Mouse (Mus musculus) gastrocnemius, postnatal 14 days (tissue): Measurements from ENCODE around the gene Nxpe4. TPM values are rescaled to one million over a fixed set of nuclear protein-coding genes. Genes with fewer than 3 reads are reported as not detected.
"Not testable (repeated sequence)": the region's sequence is repeated elsewhere in the genome, so short reads cannot be mapped to it uniquely, and the experiment has no call there.

ENCODE experiments used
- DNase-seq: peaks from one replicate; pipeline ENCODE4 v3.0.0; 2021; ENCODE audit warnings: mixed read lengths
- intact Hi-C: fragments of 180-260 bp; cut with DNase I; formaldehyde crosslinking; loops from one replicate; pipeline ENCODE4 v1.15.1; 2025; ENCODE audit warnings: low total_unique reads
- total RNA-seq, 2 experiments: library from RNA; stranded (reverse); gene quantifications; 2 replicates each; pipeline ENCODE4 v1.2.3; 2021

The Nxpe4 gene
- total RNA-seq, 2 experiments from 2014 or later = 6.2 to 6.4 TPM

DNA sequence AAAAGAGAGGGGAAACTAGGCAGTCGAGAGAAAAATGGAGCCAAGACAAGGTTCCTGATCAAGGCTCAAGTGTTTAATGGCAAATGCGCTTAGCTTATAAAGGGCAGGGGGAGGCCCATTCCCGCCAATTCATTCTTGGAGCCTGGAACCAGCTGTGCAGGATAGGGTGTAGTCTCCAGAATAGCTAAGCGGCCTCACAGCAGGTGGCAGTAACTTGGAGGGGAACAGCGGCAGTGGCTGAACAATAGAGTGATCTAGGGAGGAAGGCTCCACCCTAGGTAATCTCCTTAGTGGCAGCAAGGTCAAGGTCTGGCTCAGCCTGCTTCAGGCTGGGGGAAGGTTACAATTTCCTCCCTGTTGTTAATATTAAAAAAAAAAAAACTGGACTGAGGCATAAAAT lies 141.7 kb downstream of the Nxpe4 start:
- intact Hi-C loops = not testable (repeated sequence)
- peak; percentile 6 for DNase-seq

DNA sequence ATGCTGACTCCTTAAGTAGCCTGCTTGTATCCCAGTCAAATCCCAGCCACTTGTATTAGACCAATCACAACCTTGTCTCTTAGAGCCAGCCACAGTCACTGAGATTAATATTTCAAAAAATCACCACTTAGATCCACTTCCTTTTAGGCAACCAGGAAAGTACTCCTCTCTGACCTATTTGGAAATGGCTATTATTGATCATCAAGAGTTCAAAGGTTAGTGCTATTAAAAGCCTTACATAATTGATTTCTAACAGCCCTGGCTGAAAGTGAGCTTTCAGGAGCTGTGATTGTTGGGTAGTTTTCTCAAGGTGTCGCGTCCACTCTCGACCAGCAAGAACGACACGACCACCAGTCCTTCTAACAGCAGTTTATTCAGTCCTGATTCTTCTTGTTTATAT lies 149.4 kb downstream of the Nxpe4 start:
- no peak for DNase-seq
- intact Hi-C loops = no loop called here

DNA sequence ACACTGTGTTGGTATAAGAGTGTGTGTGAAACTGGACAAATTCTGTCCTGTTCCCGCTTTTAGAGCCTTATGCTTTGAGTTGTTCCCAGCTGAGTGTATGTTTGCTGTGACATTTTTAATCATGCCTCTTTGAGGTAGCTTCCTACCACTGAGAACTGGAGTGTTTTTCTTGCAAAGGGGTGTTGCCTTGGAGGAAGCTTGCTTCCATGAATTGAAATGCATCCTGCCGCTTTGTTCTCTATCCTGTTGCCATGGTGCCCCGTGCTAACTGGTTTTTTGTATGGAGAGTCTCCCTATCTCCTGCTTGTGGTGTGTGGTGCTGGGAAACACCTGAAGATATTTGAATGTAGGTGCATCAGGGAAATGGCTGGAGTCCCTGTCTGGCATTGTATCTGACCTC lies 152.4 kb downstream of the Nxpe4 start:
- peak; percentile 9 for DNase-seq
- intact Hi-C loops = no loop called here

DNA sequence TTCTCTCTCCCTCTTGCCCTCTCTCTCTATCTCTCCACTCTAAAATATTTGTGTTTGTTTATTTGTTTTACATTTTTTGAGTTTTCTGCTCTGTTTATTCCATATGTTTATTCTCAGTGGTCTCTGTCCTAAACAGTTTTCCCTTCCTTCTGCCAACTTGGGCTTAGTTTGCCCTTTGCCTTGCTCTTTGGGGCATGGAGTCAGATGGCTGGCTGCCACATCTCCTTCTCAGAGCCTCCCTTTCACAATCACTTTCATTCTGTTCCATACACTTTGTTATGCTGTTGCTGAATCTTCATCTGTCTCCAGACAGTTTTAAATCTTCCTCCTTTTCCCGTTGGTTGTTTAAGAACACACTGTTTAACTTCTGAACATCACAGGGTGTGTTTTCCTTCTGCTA lies 154.0 kb downstream of the Nxpe4 start:
- DNase-seq = no peak
- intact Hi-C loops = no loop called here

DNA sequence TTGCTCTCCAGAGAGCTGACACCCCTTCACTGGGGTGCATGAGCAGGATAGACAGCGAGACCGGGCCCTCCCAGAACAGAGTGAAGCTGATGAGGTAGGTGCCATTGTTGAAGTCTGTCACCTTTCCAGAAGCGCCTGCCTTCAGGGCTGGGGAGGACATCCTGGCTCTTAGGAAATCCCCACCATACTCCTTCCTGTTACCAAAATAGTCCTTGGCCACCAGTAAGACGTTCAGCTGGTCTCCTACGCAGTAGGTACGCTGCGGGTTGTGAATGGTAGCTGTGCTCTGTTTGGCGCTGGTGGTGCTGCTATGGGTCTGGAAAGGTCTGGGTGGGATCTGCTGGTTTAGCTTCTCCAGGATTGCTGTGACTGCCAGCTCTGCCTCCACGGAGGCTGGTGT lies 164.5 kb downstream of the Nxpe4 start:
- intact Hi-C loops = no loop called here

DNA sequence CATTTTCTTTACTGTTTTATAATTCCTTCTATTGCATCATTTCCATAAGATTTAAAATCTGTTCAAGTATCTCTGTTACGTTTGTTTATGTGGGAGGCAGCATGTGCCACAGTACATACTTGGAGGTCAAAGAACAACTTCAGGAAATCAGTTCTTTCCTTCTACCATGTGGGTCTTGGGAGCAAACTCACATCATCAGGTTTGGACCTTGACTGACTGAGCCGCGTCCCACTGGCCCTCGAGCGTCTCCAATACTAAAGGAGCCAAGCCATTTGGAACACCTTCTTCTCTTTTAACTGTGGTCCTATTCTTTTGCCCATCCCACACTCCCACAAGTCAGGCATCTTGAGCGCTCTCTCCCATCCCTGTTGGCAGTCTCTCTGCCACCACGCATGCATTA lies 167.8 kb downstream of the Nxpe4 start:
- no peak for DNase-seq
- intact Hi-C loops = no loop called here

More for the DNA sequence above, 164.5 kb downstream of the Nxpe4 start:
- no peak for DNase-seq

DNA sequence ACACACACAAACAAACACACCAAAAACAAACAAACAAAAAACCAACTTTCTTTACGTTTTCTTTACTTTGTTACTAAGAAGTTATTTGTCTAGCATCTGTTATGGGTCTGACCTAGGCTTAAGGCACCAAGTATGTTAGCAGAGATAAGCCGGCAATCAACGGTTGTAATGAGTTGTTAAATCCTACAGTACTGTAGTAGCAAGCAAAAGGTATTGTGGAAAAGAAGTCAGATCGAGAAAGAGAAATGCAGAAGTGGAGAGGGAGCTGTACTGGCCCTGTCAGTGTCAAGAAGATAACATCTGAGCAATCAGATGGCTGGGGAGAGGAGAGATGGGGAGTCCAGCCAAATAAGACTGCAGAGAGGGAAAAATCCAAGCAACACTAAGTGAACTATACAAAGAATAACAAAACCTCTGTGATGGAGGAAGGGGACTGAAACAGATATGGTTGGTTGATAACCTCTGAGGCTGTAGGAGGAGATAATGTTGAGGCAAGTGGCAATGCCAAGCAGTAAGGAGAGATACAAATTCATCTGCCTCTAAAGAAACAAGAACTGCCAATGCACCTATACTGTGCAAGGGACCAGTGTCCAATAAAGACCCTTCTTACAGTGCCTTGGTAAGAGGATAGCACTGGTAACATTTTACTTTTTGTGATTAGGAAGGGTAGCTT lies 177.1 kb downstream of the Nxpe4 start:
- intact Hi-C loops = no loop called here
- no peak for DNase-seq

DNA sequence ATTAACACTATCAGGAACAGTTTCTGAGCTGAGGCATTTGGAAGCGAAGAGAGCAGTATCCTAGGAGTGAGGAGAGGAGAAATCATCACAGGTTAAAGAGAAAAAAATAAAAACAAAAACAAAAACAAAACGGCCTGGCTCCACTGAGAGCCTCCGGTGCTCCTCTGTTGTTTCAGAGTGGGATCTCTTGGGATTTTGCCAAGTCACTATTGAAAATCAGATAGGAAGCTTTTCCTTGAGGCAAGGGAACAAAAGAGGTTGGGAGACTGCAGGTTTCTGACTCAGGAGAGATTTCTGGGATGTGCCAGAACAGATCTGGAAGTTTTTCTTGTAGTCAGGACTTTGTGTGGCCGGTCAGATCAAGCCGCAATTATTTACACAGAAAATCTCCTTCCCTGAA lies 177.7 kb downstream of the Nxpe4 start:
- intact Hi-C loops = no loop called here
- no peak for DNase-seq

DNA sequence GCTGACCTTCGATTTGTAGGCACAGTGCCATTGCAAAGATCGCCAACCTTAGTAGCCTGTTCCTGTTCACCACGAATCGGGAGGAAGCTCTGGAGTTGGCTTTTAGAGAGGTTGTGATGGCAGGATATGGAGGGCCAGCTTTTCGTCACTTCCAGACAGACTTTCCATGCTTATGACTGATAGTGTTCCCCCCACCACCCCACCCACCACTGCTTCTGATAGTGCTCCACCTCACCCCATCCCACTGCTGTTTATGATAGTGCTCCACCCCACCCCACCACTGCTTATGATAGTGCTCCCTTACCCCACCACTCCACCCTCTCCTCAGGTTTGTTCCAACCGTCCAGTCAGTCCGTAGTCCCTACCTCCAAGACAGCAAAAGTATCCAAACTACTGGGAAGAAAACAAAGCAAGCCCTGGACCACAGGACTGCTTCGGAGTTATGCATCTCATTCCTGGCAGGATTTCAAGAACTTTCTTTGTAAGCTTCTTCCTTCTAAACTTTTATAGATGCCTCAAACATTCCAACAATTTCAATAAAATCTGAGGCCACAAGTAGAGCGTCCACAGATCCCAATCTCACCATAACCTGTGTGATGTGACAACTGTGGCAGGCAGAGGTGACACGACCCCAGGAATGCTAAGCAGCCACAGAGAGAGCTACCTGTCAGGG lies 179.0 kb downstream of the Nxpe4 start:
- intact Hi-C loops = no loop called here

DNA sequence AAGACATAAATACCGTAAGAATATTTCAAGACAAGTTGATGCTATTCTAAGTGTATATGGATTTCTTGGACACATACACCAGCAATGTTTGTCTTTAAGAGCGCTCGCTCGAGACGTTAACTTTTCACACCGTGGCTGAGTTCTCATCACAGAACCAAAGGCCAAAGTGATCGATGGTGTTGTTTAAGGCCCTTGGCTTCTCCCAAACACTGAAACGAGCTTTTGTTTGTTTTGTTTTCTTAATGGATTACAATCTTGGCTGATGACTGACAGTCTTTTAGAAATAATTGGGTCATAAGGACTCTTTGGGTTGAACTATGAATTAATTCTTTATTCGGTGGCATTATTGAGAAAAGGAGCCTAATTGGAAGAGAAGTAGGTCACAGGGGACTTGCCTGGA lies 183.6 kb downstream of the Nxpe4 start:
- DNase-seq = no peak

More for the DNA sequence above, 179.0 kb downstream of the Nxpe4 start:
- DNase-seq = no peak

DNA sequence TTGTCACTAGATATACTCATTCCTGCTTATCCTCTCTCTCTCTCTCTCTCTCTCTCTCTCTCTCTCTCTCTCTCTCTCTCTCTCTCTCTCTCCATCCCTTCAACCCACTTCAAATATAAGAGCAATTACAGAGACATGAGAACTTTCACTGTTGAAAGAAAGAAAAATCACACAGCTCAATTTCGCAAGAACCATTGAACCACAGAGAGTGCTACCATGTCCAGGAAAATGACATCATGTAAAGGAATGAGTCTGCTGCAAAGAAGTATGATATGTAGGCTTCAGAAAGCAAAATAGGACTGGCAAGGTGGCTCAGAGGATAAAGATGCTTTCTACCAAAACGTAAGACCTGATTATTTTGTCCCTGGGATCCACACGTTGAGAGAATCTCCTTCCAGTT lies 184.0 kb downstream of the Nxpe4 start:
- DNase-seq = no peak
- intact Hi-C loops = no loop called here

More for the DNA sequence above, 183.6 kb downstream of the Nxpe4 start:
- intact Hi-C loops = no loop called here

DNA sequence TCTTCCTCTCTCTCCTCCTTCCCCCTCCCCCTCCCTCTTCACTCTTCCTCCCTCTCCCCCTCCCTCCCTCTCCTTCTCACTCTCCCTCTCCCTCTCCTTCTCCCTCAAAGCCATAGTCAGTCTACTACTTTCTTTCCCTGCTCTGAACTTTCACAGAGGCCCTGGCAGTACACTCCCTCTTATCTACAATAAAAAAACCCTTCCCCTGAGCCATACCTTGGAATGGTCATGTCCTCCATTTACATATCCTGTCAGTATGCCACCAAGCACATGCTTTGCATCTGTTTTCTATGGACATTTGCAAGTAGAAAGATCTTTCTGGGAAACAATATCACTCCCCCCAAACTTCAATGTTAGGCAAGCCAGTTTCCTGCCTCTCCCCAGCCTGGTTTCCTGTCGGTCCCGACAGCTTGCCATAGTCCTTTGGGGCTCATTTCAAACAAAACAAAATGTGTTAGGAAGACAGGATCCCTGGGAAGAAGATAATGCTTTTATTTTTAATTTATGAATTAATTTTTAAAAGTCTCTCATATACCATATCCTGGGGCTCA lies 191.4 kb downstream of the Nxpe4 start, which contains the start of gene Nxpe2:
TSS of gene Nxpe2 (minus strand) at position 307 of the 551 bp plus-strand sequence.
- intact Hi-C loops = no loop called here
- peak; percentile 9 for DNase-seq

DNA sequence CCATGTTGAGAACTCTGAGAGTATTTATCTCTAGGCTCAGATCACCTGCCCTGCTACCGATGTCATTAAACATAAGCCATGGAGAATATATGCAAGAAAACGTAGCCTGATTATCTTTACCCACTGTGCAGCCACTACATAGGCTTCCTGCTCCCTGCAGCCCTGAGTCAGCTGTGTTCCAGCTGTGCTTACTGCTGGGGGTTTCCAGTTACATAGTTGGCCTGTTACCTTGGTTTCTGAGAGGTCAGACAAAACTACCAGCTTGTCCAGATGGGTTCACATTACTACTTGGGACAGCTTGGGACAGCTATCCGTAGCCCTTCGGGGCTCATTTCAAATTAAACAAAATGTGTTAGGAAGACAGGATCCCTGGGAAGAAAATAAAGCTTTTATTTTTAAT lies 192.3 kb downstream of the Nxpe4 start:
- DNase-seq = peak; percentile 9

DNA sequence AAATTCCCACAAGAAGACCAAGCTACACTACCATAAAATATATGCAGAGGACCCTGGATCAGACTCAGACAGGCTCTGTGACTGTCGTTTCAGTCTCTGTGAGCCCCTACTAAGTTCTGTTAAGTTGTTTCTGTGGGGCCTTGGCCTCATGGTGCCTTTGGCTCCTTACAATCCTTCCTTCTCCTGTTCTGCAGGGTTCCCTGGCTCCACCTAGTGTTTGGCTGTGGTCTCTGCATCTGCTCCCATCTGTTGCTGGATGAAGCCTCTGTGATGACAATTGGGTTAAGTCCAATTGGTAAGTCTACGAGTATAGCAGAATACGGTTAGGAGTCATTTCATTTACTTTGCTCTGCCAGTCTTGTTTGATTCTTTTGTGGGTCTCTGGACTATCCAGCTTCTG lies 193.0 kb downstream of the Nxpe4 start:
- DNase-seq = peak; percentile 77
- intact Hi-C loops = loop anchor here (2.0 kb wide), 1 partner anchor 88 kb away; no protein-coding TSS in a partner anchor

More for the DNA sequence above, 192.3 kb downstream of the Nxpe4 start:
- intact Hi-C loops = loop anchor here (2.0 kb wide), 1 partner anchor 87 kb away; no protein-coding TSS in a partner anchor

DNA sequence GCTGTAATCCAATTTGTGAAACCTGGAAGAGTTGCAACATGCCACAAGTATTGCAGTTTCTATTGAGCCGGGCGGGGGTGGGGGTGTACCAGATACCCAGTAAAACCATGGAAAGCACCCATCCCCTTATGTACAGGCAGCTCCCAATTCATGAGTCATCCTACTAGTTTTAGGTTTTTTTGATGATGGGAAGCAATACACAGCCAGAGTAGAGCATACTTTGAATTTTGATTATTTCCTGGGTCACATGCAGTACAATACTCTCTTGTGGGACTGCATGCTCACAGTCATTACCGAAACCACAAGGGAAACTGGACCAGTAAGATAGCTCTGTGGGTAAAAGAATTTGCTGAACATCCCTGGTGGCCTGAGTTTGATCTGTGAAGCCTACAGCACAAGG lies 195.3 kb downstream of the Nxpe4 start:
- intact Hi-C loops = no loop called here
- no peak for DNase-seq

DNA sequence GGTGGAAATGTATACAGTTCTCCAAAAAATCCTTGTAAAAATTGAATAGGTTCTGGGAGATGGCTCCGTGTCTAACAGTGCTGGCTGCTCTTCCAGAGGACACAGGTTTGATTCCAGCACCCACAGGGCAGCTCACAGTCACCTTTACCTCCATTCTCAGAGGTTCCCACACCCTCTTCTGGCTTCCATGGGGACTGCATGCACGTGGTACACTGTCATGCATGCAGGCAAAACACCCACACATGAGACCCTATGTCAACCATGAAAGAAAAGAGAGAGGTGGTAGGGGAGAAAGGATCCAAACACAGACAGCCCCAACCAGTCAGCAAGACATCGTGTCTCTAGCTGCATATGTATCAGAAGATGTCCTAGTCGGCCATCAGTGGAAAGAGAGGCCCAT lies 199.0 kb downstream of the Nxpe4 start:
- DNase-seq = no peak
- intact Hi-C loops = no loop called here

DNA sequence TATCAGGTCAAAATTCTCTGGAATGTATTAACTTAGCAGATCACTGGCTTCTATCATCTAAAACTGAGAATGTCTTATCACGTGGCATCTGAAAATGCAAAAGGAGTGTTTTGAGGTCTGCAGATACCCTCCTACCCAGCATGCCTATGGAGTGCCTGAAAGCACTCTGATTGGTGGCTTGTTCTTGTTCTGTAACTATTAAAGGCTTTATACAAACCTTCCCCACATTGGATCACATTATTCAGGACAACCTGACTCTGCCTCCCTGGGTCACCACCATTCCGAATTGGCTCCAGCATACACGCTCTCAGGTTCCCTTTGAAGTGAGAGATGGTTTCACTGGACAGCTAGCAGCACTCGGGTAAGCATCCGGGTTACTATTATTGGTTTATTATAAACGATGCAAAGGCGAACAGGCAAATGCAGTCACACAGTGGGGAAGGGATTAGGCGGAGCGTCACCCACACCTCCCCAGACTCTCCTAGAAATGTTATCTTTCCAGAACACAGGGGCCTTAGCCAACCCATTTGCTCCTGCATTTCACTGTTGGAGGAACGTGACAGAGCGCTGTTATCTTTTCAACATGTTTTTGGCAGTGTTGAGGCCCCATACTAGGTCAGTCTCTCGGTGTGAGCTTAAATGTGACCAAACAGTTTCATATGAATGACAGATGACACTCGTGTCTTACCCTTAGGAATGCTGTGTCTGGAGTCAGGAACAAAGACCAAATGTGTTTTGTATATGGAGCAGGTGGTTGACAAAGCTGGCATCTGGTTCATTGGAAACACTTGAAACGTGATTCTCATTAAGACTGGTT lies 200.2 kb downstream of the Nxpe4 start:
- no peak for DNase-seq
- intact Hi-C loops = no loop called here

DNA sequence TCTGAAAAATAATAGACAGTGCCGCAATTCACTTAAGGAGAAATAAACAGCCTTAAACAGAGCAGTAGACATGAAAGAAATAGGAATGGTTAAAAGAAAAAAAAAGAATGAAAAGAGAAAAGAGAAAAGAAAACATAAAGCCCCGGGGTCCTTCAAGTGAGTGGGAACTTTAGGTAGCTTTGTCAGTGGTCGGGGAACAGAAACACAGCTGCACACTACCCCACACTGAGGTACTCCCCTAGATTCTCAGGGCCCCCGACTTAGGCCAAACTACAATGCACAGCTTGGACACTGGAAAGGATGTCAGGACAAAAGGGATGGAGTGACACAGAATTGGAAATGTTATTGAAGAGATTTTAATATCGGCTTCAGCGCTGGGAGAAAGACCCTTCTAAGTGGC lies 200.9 kb downstream of the Nxpe4 start:
- intact Hi-C loops = no loop called here
- DNase-seq = no peak

DNA sequence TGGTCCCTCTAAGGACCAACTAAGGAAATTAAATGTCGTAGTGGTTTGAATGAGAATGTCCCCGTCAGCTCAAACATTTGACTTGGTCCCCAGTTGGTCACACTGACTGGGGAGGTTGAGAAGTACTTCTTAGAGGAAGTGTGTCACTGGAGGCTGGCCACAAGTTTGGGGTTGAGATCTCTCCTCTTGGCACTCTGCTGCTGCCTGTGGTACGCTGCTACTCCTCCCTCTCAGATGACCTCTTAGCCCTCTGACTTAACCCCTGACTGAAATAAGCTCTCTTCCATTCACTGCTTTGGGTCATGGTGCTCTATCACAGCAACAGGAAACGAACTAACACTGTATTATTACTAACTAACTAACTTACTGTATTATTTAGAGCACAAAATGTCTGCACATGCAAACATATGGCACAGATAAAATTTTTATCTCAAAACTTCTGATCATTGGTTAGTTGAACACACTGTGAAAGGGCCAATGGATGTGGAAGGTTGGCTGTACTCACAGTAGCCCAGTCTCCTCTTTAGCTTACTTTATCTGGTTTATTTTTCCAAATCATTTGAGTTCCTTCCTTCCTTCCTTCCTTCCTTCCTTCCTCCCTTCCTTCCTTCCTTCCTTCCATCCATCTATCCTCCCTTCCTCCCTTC lies 211.5 kb downstream of the Nxpe4 start:
- intact Hi-C loops = no loop called here
- no peak for DNase-seq

DNA sequence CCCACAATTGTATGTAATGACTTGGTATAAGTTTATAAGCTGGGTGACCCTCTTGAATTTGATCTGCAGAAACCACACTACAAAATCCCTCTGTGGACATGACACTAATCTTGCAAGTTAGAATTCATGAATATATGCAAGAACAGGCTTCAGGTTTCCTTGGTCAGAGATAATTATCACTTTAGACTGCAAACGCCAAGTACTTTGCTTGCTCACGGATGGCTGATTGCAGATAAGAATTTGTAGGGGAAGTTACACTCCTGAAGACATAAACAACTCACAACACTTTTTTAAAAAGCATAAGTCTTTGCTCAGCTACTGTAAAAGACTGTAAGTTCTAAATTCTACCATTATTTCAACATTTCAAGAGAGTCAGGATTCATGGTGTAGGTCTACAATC lies 212.5 kb downstream of the Nxpe4 start:
- intact Hi-C loops = no loop called here
- DNase-seq = no peak
